Mouse (Mus musculus) right cerebral cortex, postnatal 10 days (tissue): ENCODE data around the gene Alkbh2.

ENCODE experiments used
- DNase-seq, 2 experiments: peaks; one replicate each; pipeline ENCODE4 v3.0.0; 2021; ENCODE audit warnings: low spot score in 2 of 2

Alkbh2 gene

GRCm38 (mm10) chr5:114127374-114128349 lies at the start of gene Alkbh2:
TSS of gene Alkbh2 (minus strand) at chr5:114128218.
- DNase-seq: peak; percentile 67 to 82

DNA sequence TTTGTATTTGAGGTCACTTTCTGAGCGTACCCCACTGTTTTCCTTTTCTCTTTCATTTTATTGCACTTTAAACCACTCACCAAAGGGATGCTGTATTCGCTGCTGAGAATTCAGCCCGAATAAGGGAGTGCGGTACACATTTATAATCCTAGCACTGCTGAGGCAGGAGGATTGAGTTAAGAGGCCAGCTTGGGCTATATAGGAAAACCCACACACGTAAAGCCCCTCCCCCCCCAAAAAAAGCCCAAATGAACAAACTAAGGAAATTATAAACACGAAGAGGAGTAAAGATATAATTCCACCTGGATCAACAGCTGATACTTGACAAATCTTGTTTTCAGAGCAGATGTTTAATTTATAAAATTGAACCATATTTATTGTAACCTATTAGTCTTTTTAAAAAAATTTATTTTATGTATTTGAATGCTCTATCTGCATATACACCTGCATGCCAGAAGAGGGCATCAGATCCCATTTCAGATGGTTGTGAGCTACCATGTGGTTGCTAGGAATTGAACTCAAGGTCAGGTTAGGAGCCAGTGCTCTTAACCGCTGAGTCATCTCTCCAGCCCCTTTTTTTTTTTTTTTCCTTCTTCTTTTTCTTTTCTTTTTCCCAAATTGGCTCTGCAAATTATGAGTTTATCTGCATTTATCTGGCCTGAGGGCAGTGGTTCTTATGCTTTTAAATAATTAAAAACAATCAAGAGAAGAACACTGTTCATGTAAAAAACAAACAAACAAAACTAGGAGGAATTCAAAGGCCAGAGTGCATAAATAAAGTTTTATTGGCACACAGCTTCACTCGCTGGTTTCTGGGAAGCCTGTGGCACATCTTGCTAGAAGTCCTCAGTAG lies 48.8 kb upstream of the Alkbh2 start:
- DNase-seq: no peak

- DNase-seq: peak; percentile 81 to 85
These were observed 47.7 kb upstream of the Alkbh2 start for GRCm38 (mm10) chr5:114175596-114176171.

- no peak for DNase-seq
These were observed 46.6 kb upstream of the Alkbh2 start for GRCm38 (mm10) chr5:114174639-114175038.

- DNase-seq: no peak
These were observed 46.0 kb upstream of the Alkbh2 start for GRCm38 (mm10) chr5:114173877-114174581.

- DNase-seq: no peak
These were observed 45.4 kb upstream of the Alkbh2 start for GRCm38 (mm10) chr5:114173458-114173857.

DNA sequence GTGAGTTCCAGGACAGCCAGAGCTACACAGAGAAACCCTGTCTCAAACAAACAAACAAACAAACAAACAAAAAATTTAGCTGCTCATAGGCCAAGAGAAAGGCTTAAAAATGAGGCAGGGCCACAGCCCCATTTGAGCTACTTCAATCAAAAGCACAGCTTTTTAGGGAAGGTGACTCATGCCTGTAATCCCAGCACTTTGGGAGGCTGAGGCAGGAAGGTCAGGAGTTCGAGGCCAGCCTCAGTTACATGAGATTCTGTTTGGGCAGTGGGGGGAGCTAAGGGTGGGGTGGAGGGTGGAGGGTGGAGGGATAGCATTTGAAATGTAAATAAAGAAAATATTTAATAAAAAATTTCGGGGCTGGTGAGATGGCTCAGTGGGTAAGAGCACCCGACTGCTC lies 44.9 kb upstream of the Alkbh2 start:
- no peak for DNase-seq

- DNase-seq: no peak
These were observed 42.3 kb upstream of the Alkbh2 start for GRCm38 (mm10) chr5:114170345-114170744.

GRCm38 (mm10) chr5:114163117-114163696 lies 35.2 kb upstream of the Alkbh2 start:
- peak; percentile 34 to 54 for DNase-seq

DNA sequence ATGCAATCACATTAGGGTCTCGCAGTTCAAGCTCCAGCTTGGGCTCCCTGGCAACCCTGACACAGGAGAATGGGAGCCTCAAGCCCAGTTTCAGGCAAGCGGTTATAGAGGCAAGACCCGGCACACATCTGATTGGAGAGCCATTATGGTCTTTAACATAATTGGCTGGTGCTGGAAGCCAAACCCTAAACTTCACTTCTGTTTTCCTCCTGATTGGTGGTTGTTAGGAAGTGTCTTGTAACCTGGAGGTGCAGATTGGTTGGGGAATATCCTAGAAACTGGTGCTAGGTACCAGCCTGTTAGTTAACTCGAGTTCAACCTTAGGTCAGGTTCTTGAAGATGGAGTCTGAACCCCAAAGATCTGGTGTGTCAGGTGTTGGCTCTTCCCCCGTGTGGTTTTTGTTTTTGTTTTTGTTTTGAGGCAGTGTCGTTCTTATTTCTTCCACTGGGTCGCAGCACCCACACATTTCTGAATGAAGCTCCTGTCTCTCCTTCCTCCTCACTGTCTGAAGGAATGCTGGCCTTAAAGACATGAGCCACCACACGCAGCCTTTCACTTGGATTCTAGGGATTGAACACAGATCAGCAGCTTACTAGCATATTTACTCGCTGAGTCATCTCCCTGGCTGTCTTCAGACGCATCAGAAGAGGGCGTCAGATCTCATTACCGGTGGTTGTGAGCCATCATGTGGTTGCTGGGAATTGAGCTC lies 34.2 kb upstream of the Alkbh2 start:
- DNase-seq: no peak

- no peak for DNase-seq
These were observed 33.4 kb upstream of the Alkbh2 start for GRCm38 (mm10) chr5:114161424-114161823.

GRCm38 (mm10) chr5:114157236-114157635 lies 29.2 kb upstream of the Alkbh2 start:
- no peak for DNase-seq

DNA sequence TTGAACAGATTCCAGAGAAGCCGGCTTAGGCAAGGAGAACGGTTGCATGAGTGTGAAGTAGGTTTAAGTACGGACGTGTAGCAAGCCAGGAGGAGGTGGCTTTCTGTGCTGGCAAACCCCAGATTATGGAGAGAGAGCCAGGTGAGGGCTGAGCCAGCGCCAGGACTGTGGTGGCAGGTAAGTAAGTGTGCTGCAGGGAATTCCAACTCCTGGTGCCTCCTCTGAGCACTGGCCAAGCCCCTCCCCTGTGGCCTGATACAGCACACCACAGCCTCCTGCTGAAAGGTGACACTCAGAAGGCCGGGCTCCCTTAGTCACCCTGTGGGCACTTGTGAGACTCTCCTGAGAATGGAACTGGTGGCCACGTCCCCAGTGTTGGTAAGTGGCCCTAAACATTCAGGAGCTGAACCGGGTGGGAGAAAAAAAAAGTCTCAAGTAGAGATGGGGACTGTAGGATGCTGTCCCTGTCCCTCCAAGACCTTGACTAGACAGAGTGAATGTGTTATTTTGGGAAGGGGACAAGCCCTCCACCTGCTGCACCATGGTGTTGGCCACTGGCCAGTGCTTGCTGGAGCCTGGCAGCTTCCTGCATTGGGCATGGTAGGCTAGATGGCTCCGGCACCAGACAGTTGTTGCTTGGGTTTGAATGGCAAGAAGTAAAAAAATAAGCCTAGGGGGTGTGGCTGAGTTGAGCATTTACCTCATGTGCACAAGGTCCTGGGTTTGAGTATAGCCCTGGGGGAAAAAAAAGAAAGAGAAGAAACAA lies 27.3 kb upstream of the Alkbh2 start:
- DNase-seq: no peak

DNA sequence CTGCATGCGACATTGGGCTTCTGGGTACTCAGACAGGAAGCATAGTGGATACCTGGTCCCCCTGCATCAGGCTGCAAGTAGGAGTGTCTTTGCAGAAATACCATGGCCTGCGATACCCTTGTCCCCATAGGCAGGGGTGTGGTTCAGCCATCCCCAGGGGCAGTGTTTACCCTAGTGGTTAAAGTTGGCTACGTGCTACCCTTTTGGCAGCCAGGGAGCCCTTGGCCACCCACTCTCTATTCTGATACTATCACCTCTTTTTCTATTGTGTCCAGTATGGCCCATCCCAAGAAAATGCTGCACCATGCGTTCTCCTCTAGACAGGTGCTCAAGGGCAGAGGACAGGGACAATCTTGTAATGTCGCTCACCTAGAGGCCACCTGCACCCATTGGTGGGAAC lies 26.7 kb upstream of the Alkbh2 start:
- no peak for DNase-seq

DNA sequence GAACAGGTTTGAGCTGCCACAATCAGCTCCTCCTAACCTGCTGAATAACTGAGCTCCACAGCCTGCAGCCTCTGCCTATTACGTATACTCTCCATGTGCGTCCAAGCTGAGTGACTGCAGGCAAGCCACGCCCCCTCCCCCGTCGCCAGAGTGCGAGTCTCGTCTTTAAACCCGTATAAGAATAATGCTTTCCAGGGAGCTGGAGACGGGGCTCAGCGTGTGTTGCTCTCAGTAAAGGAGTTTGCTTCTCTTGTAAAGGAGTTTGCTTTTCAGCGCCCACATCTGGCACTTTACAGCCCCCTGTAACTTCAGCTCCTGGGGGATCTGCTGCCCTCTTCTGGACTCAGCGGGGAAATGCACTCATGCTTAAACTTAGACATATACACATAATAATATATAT lies 25.5 kb upstream of the Alkbh2 start:
- no peak for DNase-seq

DNA sequence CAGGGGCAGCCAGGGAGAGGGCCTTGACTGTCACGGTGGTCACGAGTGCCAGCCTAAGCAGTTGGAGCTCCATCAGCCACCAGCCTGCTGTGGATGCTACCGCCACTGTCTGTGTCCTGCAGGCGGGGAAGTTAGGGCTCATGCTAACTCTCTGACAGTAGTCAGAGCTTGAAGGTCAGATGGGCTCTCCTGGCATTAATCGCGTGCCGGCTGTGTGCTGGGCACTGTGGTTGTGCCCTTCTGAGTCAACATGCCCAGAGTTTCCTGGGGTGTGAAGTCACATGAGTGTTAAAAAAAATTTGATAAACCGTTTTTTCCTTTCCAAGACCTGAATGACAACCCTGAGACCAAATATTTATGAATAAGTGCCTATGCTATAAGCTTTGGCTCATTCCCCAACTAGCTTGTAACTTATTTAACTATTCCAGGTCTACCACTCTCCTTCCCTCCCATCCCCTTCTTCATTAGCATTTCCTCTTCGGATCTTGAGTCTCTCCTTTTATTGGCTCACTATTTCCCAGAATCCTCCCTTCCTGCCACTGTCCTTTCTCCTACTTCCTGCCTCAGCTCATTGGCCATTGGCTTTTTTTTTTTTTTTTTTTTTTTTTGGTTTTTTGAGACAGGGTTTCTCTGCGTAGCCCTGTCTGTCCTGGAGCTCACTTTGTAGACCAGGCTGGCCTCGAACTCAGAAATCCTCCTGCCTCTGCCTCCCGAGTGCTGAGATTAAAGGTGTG lies 24.5 kb upstream of the Alkbh2 start:
- no peak for DNase-seq

GRCm38 (mm10) chr5:114147043-114147972 lies 19.3 kb upstream of the Alkbh2 start:
- no peak for DNase-seq
